Mouse (Mus musculus) spleen, embryonic (tissue): ENCODE data around the gene Pdlim7.

Experiments
- CTCF ChIA-PET: fragments of 350-600 bp; sonication (Branson Sonifier 250); formaldehyde crosslinking; loops from one replicate; lab custom pipeline; 2022; lab: Charles Lee

Gene Pdlim7

DNA sequence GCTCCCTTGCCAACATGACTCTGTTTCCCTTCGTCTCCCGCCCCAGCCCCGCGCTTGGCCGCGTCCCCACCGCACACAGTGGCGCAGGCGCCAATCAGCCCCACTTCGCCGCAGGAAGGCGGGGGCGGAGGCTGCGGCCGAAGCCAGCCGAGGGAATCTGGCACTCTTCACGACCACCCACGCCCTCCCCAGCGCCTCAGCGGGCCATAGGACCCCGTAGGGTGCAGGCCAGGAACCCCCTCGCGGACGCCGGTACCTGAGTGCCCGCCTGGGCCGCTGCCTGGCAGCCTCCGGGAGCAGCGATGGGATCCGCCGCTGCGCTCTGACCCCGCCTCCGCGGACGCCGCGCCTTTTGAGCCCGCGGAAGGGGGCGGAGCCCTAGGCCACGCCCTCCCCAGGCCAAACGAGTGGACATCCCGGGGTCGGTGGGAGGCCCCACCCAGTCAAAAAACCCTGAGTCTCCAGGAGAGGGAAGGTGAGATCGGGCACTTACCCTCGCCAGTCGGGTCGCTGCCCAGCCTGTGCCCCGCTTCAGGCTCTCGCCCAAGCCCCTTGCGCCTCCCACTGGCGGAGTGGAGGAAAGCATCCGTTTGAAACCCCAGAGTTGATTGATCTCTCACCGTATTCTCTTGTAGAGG lies at the start of gene Pdlim7:
Gene Pdlim7, minus strand, starts transcription at position 566 of the 638 bp plus-strand sequence.
- CTCF ChIA-PET = interaction anchor here (1.0 kb wide), 1 partner anchor 107 kb away, joined by 3 read pairs; no protein-coding TSS in a partner anchor

DNA sequence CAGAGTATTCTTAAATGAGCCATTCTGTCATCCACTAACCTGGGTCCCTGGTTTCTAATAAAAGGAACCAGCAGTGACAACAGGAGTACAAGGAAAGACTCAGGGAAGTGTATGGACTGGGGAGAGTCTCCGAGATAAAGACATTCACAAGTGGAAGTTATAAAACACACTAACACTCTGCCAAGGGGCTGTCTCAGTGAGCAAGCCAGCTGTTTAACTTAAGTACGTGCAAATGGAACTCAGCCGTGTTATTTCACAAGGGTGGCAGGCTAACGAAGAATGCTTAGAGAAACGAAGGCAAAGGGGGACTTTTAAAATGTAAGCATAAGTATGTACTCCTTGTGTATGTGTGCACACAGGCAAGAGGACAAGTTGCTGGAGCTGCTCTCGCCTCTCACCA lies 44.0 kb upstream of the Pdlim7 start:
- CTCF ChIA-PET = no interaction called here

DNA sequence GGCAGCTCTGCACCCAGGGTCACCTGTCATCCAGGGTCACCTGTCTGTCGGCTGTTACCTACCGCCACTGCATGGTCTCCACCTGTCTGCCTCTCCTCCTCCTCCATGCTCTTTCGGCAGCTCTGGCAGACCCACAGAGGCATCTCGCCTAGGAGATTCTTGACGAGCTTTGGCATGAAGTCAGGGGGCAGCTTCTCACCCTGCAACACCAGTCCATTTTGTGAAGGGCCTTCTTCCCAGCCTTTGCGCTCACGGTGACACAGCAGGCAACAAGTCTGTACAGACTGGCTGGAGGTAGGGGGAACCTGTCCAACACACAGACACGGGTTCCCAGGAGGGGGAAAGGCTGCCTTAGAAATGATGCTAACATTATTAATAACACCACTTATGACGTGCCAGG lies 42.4 kb upstream of the Pdlim7 start:
- CTCF ChIA-PET = no interaction called here

DNA sequence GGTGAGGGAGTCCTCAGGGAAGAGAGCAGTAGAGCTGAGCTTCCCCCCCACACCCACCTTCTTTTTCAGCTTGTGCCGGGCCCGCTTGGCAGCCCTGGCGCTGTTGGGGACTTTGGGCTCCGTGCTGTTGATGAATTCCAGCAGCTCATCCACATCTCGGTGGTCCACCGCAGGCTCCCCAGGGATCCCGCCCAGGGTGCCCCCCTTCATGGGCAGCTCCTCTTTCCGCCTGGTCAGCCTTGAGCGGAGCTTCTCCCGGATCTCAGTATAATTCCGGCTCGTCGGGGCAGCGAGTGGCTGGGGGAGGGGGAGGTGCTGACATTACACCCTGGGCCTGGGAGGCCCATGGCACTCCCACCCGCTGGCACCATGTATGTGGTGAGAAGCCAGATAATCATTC lies 35.6 kb upstream of the Pdlim7 start:
- CTCF ChIA-PET = no interaction called here

DNA sequence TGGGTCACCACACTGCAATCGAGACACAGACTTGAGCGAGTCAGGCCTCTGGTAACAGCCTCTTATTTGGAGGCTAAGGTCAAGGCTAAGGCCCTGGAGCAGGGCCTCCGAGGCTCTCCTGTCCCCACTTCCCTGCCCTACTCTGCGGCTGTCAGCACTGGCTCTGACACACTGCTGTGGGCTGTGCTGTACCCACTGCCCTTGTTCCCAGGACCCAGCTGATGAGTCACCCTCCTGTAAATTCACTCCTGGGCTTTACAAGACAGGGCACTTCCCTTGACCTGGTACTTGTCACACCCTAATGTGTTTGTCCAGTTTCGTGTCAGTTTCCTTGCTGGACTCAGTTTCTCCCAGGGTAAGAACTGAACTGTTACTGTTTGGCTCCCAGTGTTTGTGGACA lies 35.0 kb upstream of the Pdlim7 start:
- CTCF ChIA-PET = no interaction called here

DNA sequence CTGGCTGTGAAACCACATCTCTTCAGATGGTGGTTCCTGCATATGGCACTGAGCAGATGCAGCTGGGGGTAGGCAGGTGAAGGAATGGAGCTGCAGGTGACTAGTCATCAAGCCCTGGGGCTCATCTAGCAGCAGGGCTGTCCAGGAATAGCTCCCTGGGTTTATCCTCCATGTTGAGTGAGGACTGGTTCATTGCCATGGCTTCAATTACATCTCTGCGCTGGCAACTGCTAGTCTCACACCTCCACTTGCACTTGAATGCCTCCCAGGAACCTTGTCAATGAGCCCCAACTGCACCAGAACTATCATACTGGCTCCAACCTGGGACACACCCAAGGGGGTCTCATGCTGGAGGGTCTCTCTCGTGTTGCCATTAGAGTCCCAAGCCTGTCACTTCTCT lies 34.4 kb upstream of the Pdlim7 start:
- CTCF ChIA-PET = no interaction called here

DNA sequence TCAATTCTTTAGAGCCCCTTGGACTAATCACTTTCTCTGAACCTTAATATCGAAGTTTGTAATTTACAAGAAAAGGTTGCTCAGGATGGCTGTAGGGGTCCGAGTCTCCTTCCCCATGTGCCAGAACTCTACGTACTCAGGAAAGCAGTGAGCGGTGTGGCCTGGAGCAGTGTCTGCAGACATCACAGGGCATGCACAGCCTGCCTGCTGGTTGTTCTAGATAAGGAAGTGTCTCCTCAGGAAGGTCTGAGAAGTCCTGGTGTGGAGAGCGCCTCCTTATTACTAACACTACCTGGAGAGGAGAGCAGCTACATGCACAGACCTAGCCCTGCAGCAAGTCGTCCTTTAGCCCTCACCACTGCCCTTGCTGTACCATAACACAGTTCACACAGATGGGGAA lies 31.3 kb upstream of the Pdlim7 start:
- CTCF ChIA-PET = no interaction called here

DNA sequence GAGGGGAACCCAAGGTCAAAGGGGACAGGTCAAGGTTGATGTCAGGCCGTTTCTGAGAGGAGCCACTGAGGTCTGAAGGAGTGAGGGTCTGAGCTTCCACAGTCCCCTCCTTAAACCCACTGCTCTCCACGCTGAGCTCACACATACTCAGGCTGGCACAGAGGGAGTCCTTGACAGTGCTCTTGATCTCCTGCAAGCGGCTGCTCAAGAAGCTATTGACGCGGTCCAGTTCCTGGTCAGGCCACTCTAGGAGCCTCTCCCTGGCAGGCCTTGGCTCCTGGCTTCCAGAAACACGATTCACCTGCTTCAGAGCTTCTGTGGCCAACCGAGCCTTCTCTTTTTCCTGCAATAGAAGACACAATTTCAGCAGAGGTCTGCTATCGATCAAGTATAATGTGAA lies 30.0 kb upstream of the Pdlim7 start:
- CTCF ChIA-PET = no interaction called here

DNA sequence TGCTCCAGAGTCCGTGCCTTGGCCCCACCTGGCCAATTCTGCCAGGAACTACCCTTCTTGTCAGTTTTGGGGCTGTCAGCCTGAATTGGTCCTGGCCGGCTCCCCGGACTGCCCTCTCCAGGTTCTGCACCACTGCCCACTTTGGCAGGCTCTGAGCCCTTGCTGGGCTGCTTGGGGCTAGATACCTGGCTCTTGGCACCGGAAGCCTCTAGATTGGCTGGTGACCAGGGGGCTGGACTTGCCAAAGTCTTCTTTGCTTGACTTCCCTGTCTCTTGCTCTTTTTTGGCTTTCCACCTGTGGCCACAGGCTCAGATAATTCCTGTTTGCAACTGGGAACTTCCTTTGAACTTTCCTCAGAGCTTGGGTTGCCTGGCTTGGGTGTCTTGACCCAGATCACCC lies 29.4 kb upstream of the Pdlim7 start:
- CTCF ChIA-PET = no interaction called here

DNA sequence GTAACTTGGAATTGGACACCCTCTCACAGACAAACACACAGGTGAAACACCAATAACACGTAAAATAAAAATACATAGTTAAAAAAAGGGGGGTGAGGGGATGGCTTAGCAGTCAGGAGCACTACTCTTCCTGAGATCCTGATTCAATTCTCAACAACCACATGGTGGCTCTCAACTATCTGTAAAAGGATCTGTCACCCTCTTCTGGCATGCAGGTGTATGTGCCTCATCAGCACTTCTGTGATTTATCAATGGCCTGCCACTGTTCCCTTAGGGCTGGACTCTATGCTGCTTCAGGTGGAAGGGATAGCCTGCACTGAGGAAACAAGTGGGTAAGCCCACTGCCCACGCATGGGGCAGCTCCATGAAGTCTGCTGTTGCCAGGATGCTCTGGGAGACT lies 27.5 kb upstream of the Pdlim7 start:
- CTCF ChIA-PET = no interaction called here

DNA sequence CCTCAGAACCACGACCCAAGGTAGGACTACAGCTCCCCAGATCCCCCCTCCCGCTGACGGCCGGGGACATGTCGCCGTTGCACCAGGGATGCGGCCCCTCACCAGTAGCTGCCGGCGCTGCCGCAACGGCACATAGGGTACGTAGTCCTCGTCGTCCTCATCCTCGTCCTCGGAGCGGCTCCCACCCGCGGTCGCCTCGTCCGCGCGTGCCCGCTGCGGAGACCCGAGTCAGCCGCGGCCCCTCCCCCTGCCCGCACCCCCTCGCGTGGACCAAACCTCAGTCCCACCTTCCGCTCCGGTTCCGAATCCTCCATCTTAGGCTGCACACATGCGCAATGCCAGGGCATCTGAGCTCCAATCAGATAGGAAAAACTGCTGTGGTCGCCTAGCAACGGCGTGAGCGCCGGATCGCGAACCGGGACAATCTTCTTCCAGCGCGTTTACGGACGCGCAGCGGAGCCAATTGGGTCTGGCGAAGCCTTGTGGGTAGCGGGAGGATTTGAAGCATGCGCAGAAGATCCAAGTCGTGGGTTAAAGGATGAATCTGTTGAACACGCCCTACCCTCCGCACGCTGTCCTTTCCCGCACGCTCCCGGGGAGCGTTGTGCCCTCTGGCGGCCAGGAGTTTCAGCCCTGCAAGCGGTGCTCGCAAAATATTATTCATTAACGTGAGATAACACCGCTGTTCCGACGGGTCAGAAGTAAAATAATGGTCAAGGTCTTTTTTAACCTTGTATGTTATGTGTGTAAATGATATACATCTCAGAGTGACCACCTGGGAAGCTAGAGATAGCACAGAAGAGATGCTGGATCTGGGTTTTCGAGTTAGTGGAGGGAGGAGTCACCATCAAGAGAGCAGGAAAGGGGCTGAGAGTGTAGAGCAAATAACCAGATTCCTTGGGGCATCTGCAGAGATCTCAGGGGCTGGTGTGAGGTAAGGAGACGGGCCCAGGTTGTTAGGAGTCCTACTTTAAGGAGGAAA lies 23.0 kb upstream of the Pdlim7 start, which contains the start of gene Ddx41:
Gene Ddx41, minus strand, starts transcription at position 465 of the 982 bp plus-strand sequence.
- CTCF ChIA-PET = no interaction called here

DNA sequence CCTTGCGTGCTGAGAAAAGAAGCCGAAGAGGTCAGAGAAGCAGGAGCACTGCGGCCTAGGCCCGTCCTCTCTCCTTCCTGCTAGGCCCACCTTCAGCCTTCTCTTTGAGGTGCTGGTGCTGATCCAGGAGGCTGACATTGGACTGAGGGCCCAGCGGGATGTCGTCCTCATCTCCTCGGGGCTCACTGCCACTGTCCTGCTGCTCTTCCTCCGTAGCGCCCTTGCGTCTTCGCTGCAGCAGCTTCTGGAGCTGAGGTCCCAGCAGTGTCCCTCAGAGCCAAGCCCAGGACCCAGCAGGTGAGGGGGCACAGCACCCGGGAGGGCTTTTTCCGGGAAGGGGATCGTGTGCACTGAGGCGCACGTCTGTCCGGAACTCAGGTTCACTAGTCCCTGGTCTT lies 22.3 kb upstream of the Pdlim7 start:
- CTCF ChIA-PET = no interaction called here

DNA sequence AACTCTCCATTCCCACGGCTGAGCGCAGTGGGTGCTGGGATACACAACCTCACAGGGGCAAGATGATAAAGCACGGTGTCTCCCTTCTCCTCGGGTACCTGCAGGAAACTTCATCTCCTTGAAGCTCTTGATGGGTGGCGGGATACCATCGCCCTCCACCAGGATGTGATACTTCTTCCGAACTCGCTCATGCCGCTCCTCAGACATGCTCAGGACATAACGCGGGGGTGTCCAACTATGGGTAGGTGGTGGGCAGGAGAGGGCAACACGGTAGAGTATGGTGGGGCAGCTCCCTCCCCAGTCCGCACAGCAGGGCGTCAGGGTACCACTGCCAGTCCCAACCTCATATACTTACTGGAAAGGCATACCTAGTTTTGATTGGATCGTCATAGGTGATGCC lies 21.7 kb upstream of the Pdlim7 start:
- CTCF ChIA-PET = no interaction called here

DNA sequence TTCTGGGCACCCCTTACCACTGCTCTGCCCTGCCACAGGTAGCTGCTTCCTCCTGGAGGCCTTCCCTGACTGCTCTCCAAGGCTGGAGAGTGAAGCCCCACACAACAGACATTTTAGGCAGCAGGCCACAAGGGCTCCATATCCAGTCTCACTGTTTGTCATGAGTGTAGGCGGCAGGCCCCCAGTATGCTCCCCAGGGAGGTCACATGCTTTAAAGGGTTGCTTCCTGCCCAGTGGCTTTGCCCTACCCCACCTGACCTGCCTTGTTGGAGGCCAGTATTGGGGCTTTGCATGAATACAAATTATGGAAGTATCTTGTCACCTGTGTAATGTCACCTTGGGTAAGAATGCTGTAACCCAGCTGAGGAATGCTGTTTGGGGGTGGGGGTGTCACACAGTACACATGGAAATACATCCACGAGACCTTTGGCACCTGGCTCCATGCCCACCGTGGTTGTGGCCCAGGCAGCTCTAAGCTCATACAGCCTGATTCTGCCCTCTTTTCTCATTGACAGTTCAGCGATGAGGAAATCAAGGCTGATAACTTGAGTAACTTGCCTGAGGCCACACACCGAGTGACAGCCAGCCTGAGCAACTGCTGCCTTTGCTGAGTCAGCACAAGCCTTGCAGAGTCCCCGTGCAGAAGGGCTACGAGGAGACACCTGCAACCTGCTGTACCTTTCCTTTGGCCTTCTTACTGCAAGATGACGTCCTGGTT lies 15.9 kb upstream of the Pdlim7 start, which contains the start of gene Dok3:
Gene Dok3, minus strand, starts transcription at position 99 of the 718 bp plus-strand sequence.
- CTCF ChIA-PET = interaction anchor here (1.0 to 1.2 kb wide), 2 partner anchors 14 to 63 kb away, joined by 3 read pairs; no protein-coding TSS in a partner anchor

DNA sequence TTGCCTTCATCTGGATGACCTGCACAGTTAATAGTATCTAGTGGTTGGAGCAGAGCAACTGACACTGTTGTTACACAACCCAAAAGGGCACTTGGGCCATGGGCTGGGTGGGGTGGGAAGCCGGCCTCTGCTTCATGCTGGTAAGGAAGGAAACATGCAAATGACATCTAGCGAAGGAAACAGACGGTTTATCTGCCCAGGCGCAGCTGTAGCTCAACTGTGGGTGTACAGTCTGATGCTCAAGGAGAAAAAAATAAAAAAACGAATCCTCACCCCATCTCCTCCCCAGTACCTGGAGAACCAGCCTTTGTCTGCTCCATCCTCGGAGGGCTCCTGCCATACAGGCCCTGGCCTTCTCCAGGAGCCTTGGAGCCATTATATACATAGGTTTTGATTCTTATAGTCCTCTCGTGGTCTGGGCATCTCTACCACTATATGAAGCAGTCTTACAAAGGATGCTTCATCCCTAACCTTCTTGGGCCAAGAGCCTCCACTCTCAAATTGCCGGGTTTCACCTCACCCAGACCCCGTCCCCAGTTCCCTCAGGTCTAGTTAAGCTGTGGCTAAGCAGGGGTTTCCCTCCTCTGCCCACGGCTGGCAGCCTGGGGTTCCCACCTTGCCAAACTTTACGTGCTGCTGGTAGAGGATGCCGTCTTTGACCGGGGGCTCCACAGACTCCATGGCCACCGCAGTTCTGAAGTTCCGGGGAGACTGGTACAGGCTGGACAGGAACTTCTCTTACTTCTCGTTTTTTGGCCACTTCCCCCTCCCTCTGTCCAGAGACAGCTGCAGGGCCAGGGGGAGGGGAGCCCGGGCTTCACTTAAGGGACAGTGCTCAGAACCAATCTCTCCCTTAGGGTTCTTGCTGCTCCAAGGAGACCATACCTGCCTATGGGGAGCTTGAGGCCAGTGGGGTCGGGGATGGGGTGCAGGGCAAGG lies 14.6 kb upstream of the Pdlim7 start:
- CTCF ChIA-PET = interaction anchor here (1.0 kb wide), 1 partner anchor 62 kb away, joined by 3 read pairs; no protein-coding TSS in a partner anchor

DNA sequence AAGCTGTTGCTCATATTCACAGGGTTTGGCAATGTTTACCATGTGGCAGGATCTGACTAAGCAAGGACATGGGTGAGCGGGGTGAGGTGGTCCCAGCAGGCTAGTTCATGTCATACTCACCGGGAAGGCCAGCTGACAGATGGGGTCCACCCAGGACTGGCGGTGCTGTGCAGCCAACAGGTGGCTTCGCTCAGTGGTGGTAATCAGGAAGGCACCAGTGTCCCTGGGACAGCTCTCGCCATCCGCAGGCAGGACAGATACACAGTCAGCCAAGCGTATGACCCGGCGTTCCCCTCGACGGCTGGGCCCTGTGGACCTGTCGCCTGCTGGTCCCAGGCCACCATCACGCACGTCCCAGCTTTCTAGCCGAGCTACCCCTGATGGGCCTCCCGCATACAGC lies 13.7 kb upstream of the Pdlim7 start:
- CTCF ChIA-PET = no interaction called here

DNA sequence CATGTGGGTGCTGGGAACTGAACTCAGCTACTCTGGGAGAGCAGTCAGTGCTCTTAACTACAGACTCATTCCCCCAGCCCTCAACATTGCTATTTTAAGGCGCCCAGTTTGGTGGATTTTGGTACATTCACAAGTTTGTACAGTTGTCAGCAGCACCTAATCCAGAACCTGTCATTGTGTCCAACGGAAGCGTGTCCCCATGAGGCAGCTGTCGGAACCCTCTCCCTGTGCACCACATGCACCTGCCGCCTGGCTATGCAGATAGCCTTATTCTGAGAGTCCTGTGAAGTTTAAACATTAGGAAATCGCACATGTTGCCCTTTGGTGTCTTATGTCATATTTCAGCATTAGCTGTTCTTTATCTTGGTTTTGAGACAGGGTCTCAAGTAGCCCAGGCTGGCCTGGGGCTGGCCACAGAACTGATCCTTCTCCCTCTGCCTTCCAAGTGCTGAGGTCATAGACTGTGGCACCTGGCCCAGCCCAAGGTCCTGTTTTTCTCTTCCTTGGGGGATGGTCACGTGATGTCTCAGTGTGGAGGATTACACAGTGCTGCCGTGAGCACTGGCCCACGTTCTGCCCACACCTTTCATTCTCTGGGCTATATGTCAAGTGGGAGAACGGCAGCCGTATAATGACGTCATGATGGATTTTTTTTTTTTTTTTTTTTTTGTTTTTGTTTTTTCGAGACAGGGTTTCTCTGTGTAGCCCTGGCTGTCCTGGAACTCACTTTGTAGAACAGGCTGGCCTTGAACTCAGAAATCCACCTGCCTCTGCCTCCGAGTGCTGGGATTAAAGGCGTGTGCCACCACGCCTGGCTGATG lies 12.5 kb upstream of the Pdlim7 start:
- CTCF ChIA-PET = no interaction called here

DNA sequence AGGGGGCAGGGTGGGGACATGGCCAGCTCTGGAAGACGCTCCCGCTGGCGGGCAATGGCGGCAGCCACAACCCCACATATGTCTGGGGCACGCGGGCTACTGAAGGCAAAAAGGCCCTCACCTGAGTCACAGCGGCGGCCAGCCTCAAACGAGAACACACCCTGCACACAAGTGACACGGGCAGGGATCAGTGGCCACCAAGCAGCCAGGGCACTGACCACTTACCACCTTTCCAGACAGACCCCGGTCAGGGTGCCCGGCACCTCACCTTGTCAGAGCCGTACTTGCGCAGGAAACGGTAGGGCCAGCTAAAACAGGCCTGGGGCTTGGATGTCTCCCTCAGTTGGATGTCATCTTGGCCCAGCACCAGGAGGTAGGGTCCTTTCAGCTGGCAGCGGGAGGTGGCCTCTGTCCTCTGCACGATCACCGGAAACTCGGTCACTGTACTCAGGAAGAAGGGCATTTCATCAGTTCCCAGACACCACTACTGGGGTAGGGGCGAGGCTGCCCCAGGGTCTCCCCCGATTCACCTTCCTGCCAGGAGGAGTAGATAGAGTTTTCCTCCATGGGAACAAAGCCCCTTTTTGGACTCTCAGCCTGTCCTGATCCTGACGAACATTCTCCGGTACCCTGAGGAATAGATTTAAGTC lies 10.6 kb upstream of the Pdlim7 start:
- CTCF ChIA-PET = interaction anchor here (0.6 kb wide), 1 partner anchor 25 kb away, joined by 4 read pairs; no protein-coding TSS in a partner anchor

DNA sequence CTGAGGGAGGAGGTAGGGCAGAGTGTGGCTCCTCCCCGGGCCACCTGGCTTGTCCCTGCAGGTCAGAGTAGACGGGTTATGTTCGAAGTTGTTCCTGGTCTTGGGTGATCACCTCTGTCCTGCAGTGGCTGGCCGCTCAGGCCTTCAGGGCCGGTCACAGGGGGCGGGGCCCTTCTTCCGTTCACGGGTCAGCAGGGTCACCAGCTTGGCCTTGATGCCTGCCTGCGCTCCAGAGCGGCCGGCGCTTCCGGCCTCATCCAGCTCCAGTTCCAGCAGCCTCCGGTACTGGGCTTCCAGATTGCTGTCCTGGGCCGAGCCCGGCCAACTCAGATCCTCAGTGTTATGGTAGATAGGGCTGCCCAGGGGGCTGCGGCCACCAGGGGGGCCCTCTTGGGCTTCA lies 9.8 kb upstream of the Pdlim7 start:
- CTCF ChIA-PET = interaction anchor here (0.6 kb wide), 1 partner anchor 24 kb away, joined by 4 read pairs; no protein-coding TSS in a partner anchor
